Mouse (Mus musculus) heart, postnatal 0 days (tissue): ENCODE measurements around the gene Mark4. TPM values are rescaled to one million over a fixed set of nuclear protein-coding genes. Genes with fewer than 3 reads are reported as not detected.
A peak's percentile ranks its signal among the peaks of the same experiment; 100 is the strongest.

ENCODE experiments used
- ATAC-seq: fragments of 200-750 bp; cut with Nextera tagmentation; 2 replicates; pipeline ENCODE4 v1.8.0; 2017; ENCODE audit warnings: low read depth, moderate number of reproducible peaks, moderate library complexity; ENCODE audit not compliant: insufficient read depth
- DNase-seq: peaks from one replicate; pipeline ENCODE4 v3.0.0-alpha.2; 2016; ENCODE audit warnings: low spot score
- H3K27ac ChIP-seq: fragments of 300-500 bp; sonication (generic); 2 replicates; pipeline ENCODE4 v1.5.1; 2014; ENCODE audit warnings: low read depth, mild to moderate bottlenecking
- H3K27me3 ChIP-seq: fragments of 300-500 bp; sonication (generic); 2 replicates; pipeline ENCODE4 v1.6.1; 2014; ENCODE audit warnings: low read length, mixed read lengths; ENCODE audit not compliant: control insufficient read depth, insufficient read depth
- H3K36me3 ChIP-seq: fragments of 300-500 bp; sonication (generic); replicated peaks from 2 replicates; pipeline ENCODE4 v1.6.1; 2014; ENCODE audit warnings: low read length, mixed read lengths; ENCODE audit not compliant: control insufficient read depth, insufficient read depth
- H3K4me1 ChIP-seq: fragments of 300-500 bp; sonication (generic); 2 replicates; pipeline ENCODE4 v1.6.1; 2014; ENCODE audit warnings: antibody characterized with exemption; ENCODE audit not compliant: control insufficient read depth, insufficient read depth
- H3K4me2 ChIP-seq: fragments of 300-500 bp; sonication (generic); 2 replicates; pipeline ENCODE4 v1.6.1; 2014; ENCODE audit warnings: low read depth, mild to moderate bottlenecking, low read length, moderate library complexity
- H3K4me3 ChIP-seq: fragments of 300-500 bp; sonication (generic); 2 replicates; pipeline ENCODE4 v1.5.1; 2014; ENCODE audit warnings: low read depth, low read length
- H3K9ac ChIP-seq: fragments of 300-500 bp; sonication (generic); replicated peaks from 2 replicates; pipeline ENCODE4 v1.6.1; 2014; ENCODE audit warnings: low read depth, low read length, mixed read lengths
- H3K9me3 ChIP-seq: fragments of 300-500 bp; sonication (generic); replicated peaks from 2 replicates; pipeline ENCODE4 v1.6.1; 2016; ENCODE audit warnings: low read length; ENCODE audit not compliant: control insufficient read depth
- CTCF ChIP-seq: IDR thresholded peaks from 2 replicates; pipeline ENCODE4 v1.5.1; 2016; ENCODE audit warnings: antibody characterized with exemption, control low read depth, low read depth
- EP300 ChIP-seq: IDR thresholded peaks from 2 replicates; pipeline ENCODE4 v1.6.1; 2016; ENCODE audit warnings: antibody characterized with exemption, low read depth
- WGBS: fragments of 180-500 bp; shearing (Covaris S2); extraction: QIAGEN DNeasy Blood & Tissue Kit; methylation state at CpG from one replicate; pipeline ENCODE4 v1.1.7; 2014; 5-methylcytosine and 5-hydroxymethylcytosine counted together
- polyA plus RNA-seq: library from polyadenylated mRNA; unstranded; fragments of >200 nt; fragmentation: Nextera tagmentation; extraction: Ambion mirVana; gene quantifications from 2 replicates; pipeline ENCODE4 v1.2.1, GENCODE M21; 2015
- total RNA-seq: library from RNA; depleted of rRNA; stranded (reverse); fragments of >200 nt; gene quantifications from 2 replicates; pipeline ENCODE4 v1.2.3, GENCODE M21; 2014; ENCODE audit warnings: low replicate concordance

Gene Mark4
- total and polyA plus RNA-seq, 2 experiments from 2014 or later = 5.6 to 26.4 TPM

GRCm38 (mm10) chr7:19494751-19495474, 36.3 kb upstream of the Mark4 start:
- H3K4me1 ChIP-seq = peaks cover 4% of the 10 kb centered on the region
- H3K4me2 ChIP-seq = no peak overlapping the region
- H3K9ac ChIP-seq = no peak overlapping the region
- 78% methylated on average over 25 of the region's 25 CpGs for WGBS
- H3K36me3 ChIP-seq = no peaks in the 10 kb centered on the region
- H3K9me3 ChIP-seq = no peaks in the 10 kb centered on the region
- H3K27me3 ChIP-seq = peaks cover 16% of the 10 kb centered on the region
- H3K27ac ChIP-seq = no peak overlapping the region
- no peak for DNase-seq
- H3K4me3 ChIP-seq = no peak overlapping the region
- no peak for TF ChIP-seq EP300
- TF ChIP-seq CTCF = no peak
- no peak for ATAC-seq

GRCm38 (mm10) chr7:19491731-19492130, 33.1 kb upstream of the Mark4 start:
- peak overlapping the region; percentile 24; the same call in 1 of the 2 replicates for H3K4me3 ChIP-seq
- DNase-seq = peak; percentile 42
- WGBS = under 1% methylated on average over 25 of the region's 26 CpGs
- peak overlapping the region; percentile 25; the same call in 1 of the 2 replicates for H3K9ac ChIP-seq
- peaks cover 4% of the 10 kb centered on the region for H3K4me1 ChIP-seq
- ATAC-seq = peak; percentile 61
- peak overlapping the region; percentile 60 for H3K4me2 ChIP-seq
- no peaks in the 10 kb centered on the region for H3K36me3 ChIP-seq
- H3K27me3 ChIP-seq = peaks cover 35% of the 10 kb centered on the region
- TF ChIP-seq EP300 (no peak), CTCF (peak; percentile 24)
- H3K27ac ChIP-seq = no peak overlapping the region
- no peaks in the 10 kb centered on the region for H3K9me3 ChIP-seq

GRCm38 (mm10) chr7:19489525-19489924, 30.9 kb upstream of the Mark4 start:
- Histone ChIP-seq H3K4me2 (0 out of 2 replicates have a peak overlapping the region, but pooled peaks have one; percentile 34), H3K27ac (no peak overlapping the region), H3K4me3 (peak overlapping the region; percentile 12; the same call in 1 of the 2 replicates), H3K27me3 (peaks cover 35% of the 10 kb centered on the region), H3K4me1 (peaks cover 4% of the 10 kb centered on the region), H3K9ac (no peak overlapping the region), H3K36me3 (no peaks in the 10 kb centered on the region), H3K9me3 (no peaks in the 10 kb centered on the region)
- WGBS = 27% methylated on average over 31 of the region's 31 CpGs
- TF ChIP-seq CTCF = no peak
- TF ChIP-seq EP300 = no peak
- no peak for DNase-seq
- ATAC-seq = no peak

GRCm38 (mm10) chr7:19486549-19486948, 27.9 kb upstream of the Mark4 start:
- no peak overlapping the region for H3K4me3 ChIP-seq
- H3K9me3 ChIP-seq = no peaks in the 10 kb centered on the region
- H3K27me3 ChIP-seq = peaks cover 34% of the 10 kb centered on the region
- ATAC-seq (no peak), DNase-seq (no peak)
- H3K4me2 ChIP-seq = no peak overlapping the region
- 67% methylated on average over 7 of the region's 7 CpGs for whole genome bisulfite sequencing
- H3K4me1 ChIP-seq = peaks cover under 1% of the 10 kb centered on the region; the same call in 1 of the 2 replicates
- no peak overlapping the region for H3K27ac ChIP-seq
- no peaks in the 10 kb centered on the region for H3K36me3 ChIP-seq
- H3K9ac ChIP-seq = no peak overlapping the region
- TF ChIP-seq CTCF = no peak
- TF ChIP-seq EP300 = no peak

- ATAC-seq = no peak
- TF ChIP-seq EP300 = no peak
- no peak for TF ChIP-seq CTCF
- DNase-seq = no peak
- no peaks in the 10 kb centered on the region for H3K36me3 ChIP-seq
- no peak overlapping the region for H3K4me3 ChIP-seq
- no peaks in the 10 kb centered on the region for H3K4me1 ChIP-seq
- no peak overlapping the region for H3K27ac ChIP-seq
- no peak overlapping the region for H3K4me2 ChIP-seq
- H3K9me3 ChIP-seq = no peaks in the 10 kb centered on the region
- H3K27me3 ChIP-seq = peaks cover 24% of the 10 kb centered on the region
- WGBS = 75% methylated on average over 1 of the region's 1 CpGs
- H3K9ac ChIP-seq = no peak overlapping the region
Measured at GRCm38 (mm10) chr7:19485488-19485887, 26.9 kb upstream of the Mark4 start.
